Mouse (Mus musculus) hindbrain, embryonic 11.5 days (tissue): ENCODE data around the gene 4930579G24Rik. TPM values are rescaled to one million over a fixed set of nuclear protein-coding genes. Genes with fewer than 3 reads are reported as not detected.
A peak's percentile ranks its signal among the peaks of the same experiment; 100 is the strongest.

ENCODE experiments used
- ATAC-seq: fragments of 200-750 bp; cut with Nextera tagmentation; 2 replicates; pipeline ENCODE4 v1.8.0; 2017; ENCODE audit warnings: mild to moderate bottlenecking, moderate TSS enrichment, moderate library complexity; ENCODE audit not compliant: low FRiP score
- DNase-seq: peaks from one replicate; pipeline ENCODE4 v3.0.0-alpha.2; 2015; ENCODE audit warnings: low spot score
- H3K27ac ChIP-seq: fragments of 300-500 bp; sonication (generic); 2 replicates; pipeline ENCODE4 v1.5.1; 2014; ENCODE audit warnings: mild to moderate bottlenecking, low read depth, low read length
- H3K27me3 ChIP-seq: fragments of 300-500 bp; sonication (generic); 2 replicates; pipeline ENCODE4 v1.6.1; 2014; ENCODE audit warnings: mild to moderate bottlenecking, low read length, moderate library complexity, mixed read lengths; ENCODE audit not compliant: control insufficient read depth, insufficient read depth
- H3K36me3 ChIP-seq: fragments of 300-500 bp; sonication (generic); 2 replicates; pipeline ENCODE4 v1.6.1; 2014; ENCODE audit warnings: mild to moderate bottlenecking, low read length, moderate library complexity, mixed read lengths; ENCODE audit not compliant: control insufficient read depth, insufficient read depth
- H3K4me1 ChIP-seq: fragments of 300-500 bp; sonication (generic); replicated peaks from 2 replicates; pipeline ENCODE4 v1.6.1; 2014; ENCODE audit warnings: low read length, mixed read lengths; ENCODE audit not compliant: control insufficient read depth, insufficient read depth
- H3K4me2 ChIP-seq: fragments of 300-500 bp; sonication (generic); replicated peaks from 2 replicates; pipeline ENCODE4 v1.6.1; 2014; ENCODE audit warnings: mild to moderate bottlenecking, low read depth, low read length
- H3K4me3 ChIP-seq: fragments of 300-500 bp; sonication (generic); 2 replicates; pipeline ENCODE4 v1.5.1; 2014; ENCODE audit warnings: low read depth, low read length
- H3K9ac ChIP-seq: fragments of 300-500 bp; sonication (generic); 2 replicates; pipeline ENCODE4 v1.6.1; 2014; ENCODE audit warnings: low read depth, low read length
- H3K9me3 ChIP-seq: fragments of 300-500 bp; sonication (generic); 2 replicates; pipeline ENCODE4 v1.6.1; 2016; ENCODE audit warnings: low read length; ENCODE audit not compliant: control insufficient read depth
- WGBS: fragments of 180-500 bp; shearing (Covaris S2); extraction: QIAGEN DNeasy Blood & Tissue Kit; methylation state at CpG from one replicate; pipeline ENCODE4 v1.1.7; 2014; 5-methylcytosine and 5-hydroxymethylcytosine counted together
- polyA plus RNA-seq: library from polyadenylated mRNA; unstranded; fragments of >200 nt; fragmentation: Nextera tagmentation; extraction: Ambion mirVana; gene quantifications from 2 replicates; pipeline ENCODE4 v1.2.1, GENCODE M21; 2014

The 4930579G24Rik gene
- polyA plus RNA-seq: 23.7 and 26.1 TPM in 2 replicates

- peak within 1 kb of the TSS; percentile 70 for H3K4me2 ChIP-seq
- WGBS: under 1% methylated on average over 59 of the region's 60 CpGs
- peak within 1 kb of the TSS; percentile 83 for H3K9ac ChIP-seq
- peak within 1 kb of the TSS; percentile 45 for H3K27ac ChIP-seq
- DNase-seq (peak; percentile 99), ATAC-seq (peak; percentile 99)
- peak within 1 kb of the TSS; percentile 66 for H3K4me3 ChIP-seq
- H3K36me3 ChIP-seq: peaks cover 9% of the 10 kb centered on the region
- H3K4me1 ChIP-seq: no peaks in the 10 kb centered on the region
- no peaks in the 10 kb centered on the region for H3K27me3 ChIP-seq
- no peaks in the 10 kb centered on the region for H3K9me3 ChIP-seq
Measured at GRCm38 (mm10) chr3:79628561-79629415, at the start of gene 4930579G24Rik. Gene 4930579G24Rik, plus strand, starts transcription at chr3:79629079.

GRCm38 (mm10) chr3:79579891-79580575 is 48.8 kb upstream of the 4930579G24Rik start:
- ATAC-seq (no peak), DNase-seq (no peak)
- H3K9me3 ChIP-seq: no peaks in the 10 kb centered on the region
- no peaks in the 10 kb centered on the region for H3K27me3 ChIP-seq
- H3K27ac ChIP-seq: no peak overlapping the region
- 88% methylated on average over 5 of the region's 5 CpGs for WGBS
- no peak overlapping the region for H3K4me3 ChIP-seq
- H3K36me3 ChIP-seq: no peaks in the 10 kb centered on the region
- no peak overlapping the region for H3K4me2 ChIP-seq
- H3K4me1 ChIP-seq: no peaks in the 10 kb centered on the region
- H3K9ac ChIP-seq: no peak overlapping the region

- no peaks in the 10 kb centered on the region for H3K4me1 ChIP-seq
- no peak overlapping the region for H3K9ac ChIP-seq
- ATAC-seq: peak; percentile 77
- H3K9me3 ChIP-seq: no peaks in the 10 kb centered on the region
- peak; percentile 95 for DNase-seq
- H3K36me3 ChIP-seq: no peaks in the 10 kb centered on the region
- H3K27ac ChIP-seq: no peak overlapping the region
- WGBS: 5% methylated on average over 6 of the region's 6 CpGs
- H3K4me2 ChIP-seq: no peak overlapping the region
- H3K4me3 ChIP-seq: no peak overlapping the region
- H3K27me3 ChIP-seq: no peaks in the 10 kb centered on the region
Measured at GRCm38 (mm10) chr3:79586804-79587203, 42.1 kb upstream of the 4930579G24Rik start.

GRCm38 (mm10) chr3:79589671-79590070 is 39.2 kb upstream of the 4930579G24Rik start:
- H3K9ac ChIP-seq: no peak overlapping the region
- ATAC-seq (no peak), DNase-seq (no peak)
- H3K27ac ChIP-seq: no peak overlapping the region
- WGBS: 85% methylated on average over 2 of the region's 2 CpGs
- H3K4me2 ChIP-seq: no peak overlapping the region
- no peaks in the 10 kb centered on the region for H3K36me3 ChIP-seq
- no peaks in the 10 kb centered on the region for H3K27me3 ChIP-seq
- H3K4me1 ChIP-seq: no peaks in the 10 kb centered on the region
- H3K9me3 ChIP-seq: no peaks in the 10 kb centered on the region
- no peak overlapping the region for H3K4me3 ChIP-seq

- Histone ChIP-seq H3K4me2 (peak within 1 kb of the TSS; percentile 60), H3K27ac (peak within 1 kb of the TSS; percentile 71), H3K9ac (peak within 1 kb of the TSS; percentile 92), H3K4me1 (no peaks in the 10 kb centered on the region), H3K4me3 (peak within 1 kb of the TSS; percentile 82), H3K9me3 (no peaks in the 10 kb centered on the region), H3K36me3 (peaks cover 5% of the 10 kb centered on the region; the same call in 1 of the 2 replicates), H3K27me3 (no peaks in the 10 kb centered on the region)
- WGBS: 3% methylated on average over 63 of the region's 63 CpGs
- ATAC-seq (peak; percentile 87), DNase-seq (peak; percentile 90)
Measured at GRCm38 (mm10) chr3:79590863-79591792, 37.8 kb upstream of the 4930579G24Rik start, which contains the start of gene Ppid. Gene Ppid, plus strand, starts transcription at chr3:79591342.

- peak overlapping the region; percentile 92 for H3K9ac ChIP-seq
- 8% methylated on average over 15 of the region's 15 CpGs for WGBS
- H3K4me1 ChIP-seq: no peaks in the 10 kb centered on the region
- H3K36me3 ChIP-seq: peaks cover 6% of the 10 kb centered on the region; the same call in 1 of the 2 replicates
- DNase-seq (no peak), ATAC-seq (peak; percentile 5; the same call in 1 of the 2 replicates)
- H3K27me3 ChIP-seq: no peaks in the 10 kb centered on the region
- no peaks in the 10 kb centered on the region for H3K9me3 ChIP-seq
- H3K4me2 ChIP-seq: peak overlapping the region; percentile 60
- peak overlapping the region; percentile 82 for H3K4me3 ChIP-seq
- H3K27ac ChIP-seq: no peak overlapping the region
Measured at GRCm38 (mm10) chr3:79591793-79592471, 36.9 kb upstream of the 4930579G24Rik start.

- no peak for ATAC-seq
- Histone ChIP-seq H3K4me1 (no peaks in the 10 kb centered on the region), H3K9me3 (no peaks in the 10 kb centered on the region), H3K27me3 (no peaks in the 10 kb centered on the region), H3K4me3 (no peak overlapping the region), H3K9ac (no peak overlapping the region), H3K36me3 (peaks cover 6% of the 10 kb centered on the region; the same call in 1 of the 2 replicates), H3K4me2 (no peak overlapping the region), H3K27ac (no peak overlapping the region)
- no peak for DNase-seq
- 92% methylated on average over 7 of the region's 7 CpGs for WGBS
Measured at GRCm38 (mm10) chr3:79595468-79595867, 33.4 kb upstream of the 4930579G24Rik start.

- DNase-seq (no peak), ATAC-seq (no peak)
- no peak overlapping the region for H3K4me2 ChIP-seq
- WGBS: 97% methylated on average over 2 of the region's 2 CpGs
- no peak overlapping the region for H3K9ac ChIP-seq
- H3K4me3 ChIP-seq: no peak overlapping the region
- H3K9me3 ChIP-seq: no peaks in the 10 kb centered on the region
- H3K4me1 ChIP-seq: no peaks in the 10 kb centered on the region
- H3K27ac ChIP-seq: no peak overlapping the region
- H3K36me3 ChIP-seq: peaks cover 9% of the 10 kb centered on the region
- no peaks in the 10 kb centered on the region for H3K27me3 ChIP-seq
Measured at GRCm38 (mm10) chr3:79609886-79610285, 19.0 kb upstream of the 4930579G24Rik start.
